Mouse (Mus musculus) G1E (cell line): Measurements from ENCODE around the gene Tirap. TPM values are rescaled to one million over a fixed set of nuclear protein-coding genes. Genes with fewer than 3 reads are reported as not detected.
"Not testable (repeated sequence)": the region's sequence is repeated elsewhere in the genome, so short reads cannot be mapped to it uniquely, and the experiment has no call there.

Source experiments
- ATAC-seq: 2 replicates; pipeline ENCODE4 v1.8.0; 2016; ENCODE audit warnings: mild to moderate bottlenecking; ENCODE audit not compliant: insufficient number of reproducible peaks, poor library complexity, low FRiP score, severe bottlenecking; ENCODE audit errors: extremely low read depth
- DNase-seq: peaks from one replicate; pipeline ENCODE4 v3.0.0; 2012; ENCODE audit warnings: low spot score
- H3K27me3 ChIP-seq: 2 replicates; pipeline ENCODE4 v1.6.1; 2012; ENCODE audit warnings: mild to moderate bottlenecking, low read length, inconsistent platforms; ENCODE audit not compliant: insufficient read depth
- H3K36me3 ChIP-seq: replicated peaks from 2 replicates; pipeline ENCODE3; 2012; ENCODE audit warnings: mild to moderate bottlenecking, inconsistent platforms
- H3K4me1 ChIP-seq: 2 replicates; pipeline ENCODE4 v1.6.1; 2012; ENCODE audit warnings: low read depth, low read length, inconsistent platforms, mixed read lengths; ENCODE audit not compliant: insufficient read depth
- H3K4me3 ChIP-seq: 2 replicates; pipeline ENCODE4 v1.5.1; 2012; ENCODE audit warnings: low read depth, mild to moderate bottlenecking, inconsistent platforms, low read length, moderate library complexity, mixed read lengths
- H3K9me3 ChIP-seq: replicated peaks from 2 replicates; pipeline ENCODE4 v1.6.1; 2012; ENCODE audit warnings: inconsistent platforms
- CTCF ChIP-seq: IDR thresholded peaks from 2 replicates; pipeline ENCODE4 v1.5.1; 2012; ENCODE audit warnings: low read depth, low read length, inconsistent platforms, mixed read lengths
- GATA1 ChIP-seq: IDR thresholded peaks from 2 replicates; pipeline ENCODE4 v1.6.1; 2012; ENCODE audit warnings: borderline replicate concordance, low read length, inconsistent platforms, mixed read lengths
- GATA2 ChIP-seq: IDR thresholded peaks from 2 replicates; pipeline ENCODE4 v1.6.1; 2012; ENCODE audit warnings: low read depth, low read length, inconsistent platforms, borderline replicate concordance
- POLR2AphosphoS5 ChIP-seq: IDR thresholded peaks from 2 replicates; pipeline ENCODE4 v1.6.1; 2012; ENCODE audit warnings: low read depth, low read length, inconsistent platforms; ENCODE audit not compliant: insufficient replicate concordance
- TAL1 ChIP-seq: conservative IDR thresholded peaks from 2 replicates; pipeline ENCODE4 v1.6.1; 2012; ENCODE audit warnings: low read depth, low read length, inconsistent platforms, mixed read lengths
- polyA plus RNA-seq: library from polyadenylated mRNA; stranded (reverse); fragments of >175 nt; gene quantifications from 2 replicates; pipeline ENCODE4 v1.2.3, GENCODE M21; 2012
- total RNA-seq, 2 experiments: library from RNA; stranded (forward) in 1 of 2; stranded (reverse) in 1 of 2; fragments of 200-1000 nt in 1 of 2; fragments of >200 nt in 1 of 2; fragmentation: Nextera tagmentation in 1 of 2; gene quantifications; 2 replicates each; pipeline ENCODE4 v1.2.3; 2014 to 2017

The Tirap gene
- total and polyA plus RNA-seq, 3 experiments: 5.0 to 8.1 (median 6.8) TPM

GRCm38 (mm10) chr9:35156002-35156710, 43.9 kb downstream of the Tirap start:
- no peak for ATAC-seq

DNA sequence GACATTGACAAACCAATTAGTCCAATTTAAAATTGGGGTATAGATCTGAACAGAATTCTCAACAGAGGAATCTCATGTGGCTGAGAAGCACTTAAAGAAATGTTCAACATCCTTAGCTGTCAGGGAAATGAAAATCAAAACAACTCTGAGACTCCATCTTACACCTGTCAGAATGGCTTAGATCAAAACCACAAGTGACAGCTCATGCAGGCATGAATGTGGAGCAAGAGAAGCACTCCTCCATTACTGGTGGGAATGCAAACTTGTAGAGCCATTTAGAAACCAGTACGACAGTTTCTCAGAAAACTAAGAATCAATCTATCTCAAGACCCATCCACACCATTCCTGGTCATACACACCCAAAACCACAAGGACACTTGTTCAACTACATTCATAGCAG, 47.2 kb downstream of the Tirap start:
- peaks cover 48% of the 10 kb centered on the region for H3K36me3 ChIP-seq
- H3K27me3 ChIP-seq: no peaks in the 10 kb centered on the region
- no peaks in the 10 kb centered on the region for H3K9me3 ChIP-seq
- no peak for TF ChIP-seq GATA2
- TF ChIP-seq POLR2AphosphoS5: no peak
- no peak for TF ChIP-seq CTCF
- TF ChIP-seq TAL1: no peak
- TF ChIP-seq GATA1: no peak
- no peak for DNase-seq
- ATAC-seq: no peak
- no peak overlapping the region for H3K4me3 ChIP-seq
- H3K4me1 ChIP-seq: peaks cover 3% of the 10 kb centered on the region; the same call in 1 of the 2 replicates

More at GRCm38 (mm10) chr9:35156002-35156710, 43.9 kb downstream of the Tirap start:
- Histone ChIP-seq H3K27me3 (no peaks in the 10 kb centered on the region), H3K4me3 (no peak overlapping the region), H3K9me3 (no peaks in the 10 kb centered on the region), H3K36me3 (peaks cover 66% of the 10 kb centered on the region), H3K4me1 (peaks cover 3% of the 10 kb centered on the region; the same call in 1 of the 2 replicates)
- no peak for TF ChIP-seq GATA2
- TF ChIP-seq POLR2AphosphoS5: no peak
- no peak for DNase-seq

GRCm38 (mm10) chr9:35148822-35149221, 51.3 kb downstream of the Tirap start:
- not testable (repeated sequence) for H3K9me3 ChIP-seq, H3K4me3 ChIP-seq, H3K27me3 ChIP-seq, ATAC-seq, DNase-seq, H3K4me1 ChIP-seq
- peaks cover 42% of the 10 kb centered on the region for H3K36me3 ChIP-seq

- DNase-seq, H3K4me1 ChIP-seq, H3K9me3 ChIP-seq, ATAC-seq, H3K4me3 ChIP-seq, H3K27me3 ChIP-seq: not testable (repeated sequence)
- peaks cover 51% of the 10 kb centered on the region for H3K36me3 ChIP-seq
Observed at GRCm38 (mm10) chr9:35147261-35147660, 52.8 kb downstream of the Tirap start.

- H3K27me3 ChIP-seq: no peaks in the 10 kb centered on the region
- peaks cover 58% of the 10 kb centered on the region for H3K36me3 ChIP-seq
- no peaks in the 10 kb centered on the region for H3K9me3 ChIP-seq
- no peaks in the 10 kb centered on the region; the same call in 1 of the 2 replicates for H3K4me1 ChIP-seq
- H3K4me3 ChIP-seq: no peak overlapping the region
- ATAC-seq (no peak), DNase-seq (no peak)
- no peak for TF ChIP-seq TAL1
- no peak for TF ChIP-seq POLR2AphosphoS5
Observed at GRCm38 (mm10) chr9:35145829-35146228, 54.3 kb downstream of the Tirap start.

DNA sequence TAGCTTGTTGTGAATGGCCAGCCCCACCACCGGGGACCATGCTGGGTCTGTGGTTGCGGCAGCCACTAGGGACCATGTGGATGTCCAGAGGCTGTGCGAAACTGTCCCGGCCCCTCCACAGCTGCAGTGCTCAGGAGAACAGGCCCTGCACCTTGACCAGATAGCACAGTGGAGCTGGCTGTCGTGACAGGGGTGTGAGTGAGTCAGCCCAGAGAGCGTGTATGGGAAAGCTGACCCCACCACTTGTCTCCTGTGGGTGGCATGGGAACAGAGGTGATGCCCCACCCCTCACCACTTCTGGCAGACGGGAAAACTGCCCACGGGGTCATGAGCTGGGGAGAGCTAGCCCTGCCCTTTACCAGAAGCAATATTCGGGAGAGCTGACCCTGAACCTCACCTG, 55.0 kb downstream of the Tirap start:
- DNase-seq: no peak
- Histone ChIP-seq H3K9me3 (no peaks in the 10 kb centered on the region), H3K27me3 (no peaks in the 10 kb centered on the region), H3K36me3 (peaks cover 63% of the 10 kb centered on the region), H3K4me3 (no peak overlapping the region), H3K4me1 (no peaks in the 10 kb centered on the region; the same call in 1 of the 2 replicates)
- no peak for ATAC-seq
- TF ChIP-seq POLR2AphosphoS5 (no peak), GATA2 (no peak)

GRCm38 (mm10) chr9:35142221-35142620, 57.9 kb downstream of the Tirap start:
- TF ChIP-seq GATA1 (no peak), TAL1 (no peak), POLR2AphosphoS5 (no peak), CTCF (no peak), GATA2 (no peak)
- Histone ChIP-seq H3K4me3 (no peak overlapping the region), H3K9me3 (no peaks in the 10 kb centered on the region), H3K4me1 (no peaks in the 10 kb centered on the region; the same call in 1 of the 2 replicates), H3K27me3 (no peaks in the 10 kb centered on the region), H3K36me3 (peaks cover 79% of the 10 kb centered on the region)
- ATAC-seq (no peak), DNase-seq (no peak)
